Mouse (Mus musculus) embryo, embryonic 11.5 days (tissue): Measurements from ENCODE around the gene Maf.

Experiments used
- DNase-seq: peaks from one replicate; pipeline ENCODE4 v3.0.0-alpha.2; 2012; ENCODE audit warnings: low read depth, low spot score

Gene Maf

GRCm38 (mm10) chr8:115705591-115706110 is 1.9 kb downstream of the Maf start:
- DNase-seq, result peak; percentile 38

GRCm38 (mm10) chr8:115703056-115703455 is 4.5 kb downstream of the Maf start:
- no peak for DNase-seq

GRCm38 (mm10) chr8:115701001-115701400 is 6.6 kb downstream of the Maf start:
- DNase-seq, result no peak

- no peak for DNase-seq
Observed at GRCm38 (mm10) chr8:115699151-115699550, 8.4 kb downstream of the Maf start.

GRCm38 (mm10) chr8:115697410-115697809 is 10.2 kb downstream of the Maf start:
- no peak for DNase-seq

- no peak for DNase-seq
Observed at GRCm38 (mm10) chr8:115696661-115697060, 10.9 kb downstream of the Maf start.

- DNase-seq, result no peak
Observed at GRCm38 (mm10) chr8:115687349-115687748, 20.2 kb downstream of the Maf start.

GRCm38 (mm10) chr8:115683309-115683708 is 24.3 kb downstream of the Maf start:
- no peak for DNase-seq

GRCm38 (mm10) chr8:115679539-115679938 is 28.1 kb downstream of the Maf start:
- no peak for DNase-seq

GRCm38 (mm10) chr8:115664866-115665265 is 42.7 kb downstream of the Maf start:
- no peak for DNase-seq

- no peak for DNase-seq
Observed at GRCm38 (mm10) chr8:115650110-115650521, 57.5 kb downstream of the Maf start.

- DNase-seq, result no peak
Observed at GRCm38 (mm10) chr8:115645139-115645538, 62.5 kb downstream of the Maf start.

GRCm38 (mm10) chr8:115641936-115642335 is 65.7 kb downstream of the Maf start:
- DNase-seq, result no peak

- no peak for DNase-seq
Observed at GRCm38 (mm10) chr8:115639951-115640350, 67.6 kb downstream of the Maf start.

- no peak for DNase-seq
Observed at GRCm38 (mm10) chr8:115636751-115637150, 70.8 kb downstream of the Maf start.
